Mouse (Mus musculus) regulatory T cell (primary cell): ENCODE data around the gene Dynlt1c.

Source experiments
- in situ Hi-C: fragments of 300-600 bp; cut with MboI, MseI; formaldehyde crosslinking; loops from one replicate; pipeline ENCODE4 v1.15.1; 2025; ENCODE audit warnings: high pct_unique_total_duplicates

Gene Dynlt1c

DNA sequence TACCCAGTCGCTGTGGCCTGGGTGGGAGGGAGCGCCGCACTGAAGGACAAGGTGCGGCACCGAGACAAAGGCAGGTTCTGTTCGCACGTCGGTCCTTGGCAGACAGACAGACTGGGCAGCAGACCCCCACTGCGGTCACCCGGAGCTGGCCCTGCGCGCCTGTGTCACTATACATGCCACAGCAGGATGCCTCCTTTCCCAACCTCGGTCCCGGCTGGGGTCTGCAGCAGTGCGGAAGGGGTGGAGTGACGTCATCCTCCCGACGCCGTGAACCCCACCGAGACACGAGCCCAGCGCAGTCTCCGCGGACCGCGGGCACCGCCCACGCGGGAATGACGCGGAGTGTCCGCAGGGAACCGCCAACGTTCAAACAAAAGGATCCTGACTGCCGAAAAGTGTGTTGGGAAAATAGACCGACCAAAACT, 53.6 kb downstream of the Dynlt1c start:
- in situ Hi-C loops, result loop anchor here (5.0 kb wide), 1 partner anchor 338 kb away; the partner anchor contains the start of gene Dynlt1a

DNA sequence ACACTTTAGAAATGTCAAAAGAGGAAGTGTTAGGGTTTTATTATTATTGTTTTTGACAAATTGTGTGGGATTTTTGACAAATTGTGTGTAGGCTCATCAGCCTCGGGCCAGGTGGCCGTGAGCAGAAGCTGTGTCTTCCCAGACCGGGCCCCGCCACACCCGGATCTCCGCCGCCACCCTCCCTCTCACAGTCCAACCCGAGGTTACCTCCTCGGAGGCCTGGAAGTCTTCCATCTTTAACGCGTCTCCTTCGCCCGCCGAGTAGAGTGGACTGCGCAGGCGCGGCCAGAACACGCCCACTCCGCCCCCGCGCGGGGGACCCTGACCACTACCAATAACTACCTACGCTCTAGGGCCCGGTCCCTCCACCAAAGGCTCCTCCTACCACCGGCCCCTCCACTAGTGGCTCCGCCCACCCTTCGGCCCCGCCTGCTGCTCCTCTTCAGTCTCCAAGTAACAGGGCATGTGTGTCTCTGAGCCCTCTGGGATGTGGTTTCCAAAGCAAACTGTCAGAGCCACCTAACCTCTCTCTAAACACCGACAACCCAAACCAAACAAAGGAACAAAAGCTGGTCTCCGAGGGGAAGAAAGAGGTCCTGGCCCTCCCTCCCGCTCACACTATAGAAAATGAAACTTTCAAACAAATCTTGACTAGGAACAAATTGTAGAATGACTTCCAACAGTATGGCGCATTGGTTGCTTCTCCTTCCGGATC, 54.3 kb downstream of the Dynlt1c start, which contains the start of gene Dynlt1f:
Gene Dynlt1f (minus strand): TSS at position 334 of the 715 bp plus-strand sequence.
- in situ Hi-C loops, result loop anchor here (5.0 kb wide), 1 partner anchor 338 kb away; the partner anchor contains the start of gene Dynlt1a

DNA sequence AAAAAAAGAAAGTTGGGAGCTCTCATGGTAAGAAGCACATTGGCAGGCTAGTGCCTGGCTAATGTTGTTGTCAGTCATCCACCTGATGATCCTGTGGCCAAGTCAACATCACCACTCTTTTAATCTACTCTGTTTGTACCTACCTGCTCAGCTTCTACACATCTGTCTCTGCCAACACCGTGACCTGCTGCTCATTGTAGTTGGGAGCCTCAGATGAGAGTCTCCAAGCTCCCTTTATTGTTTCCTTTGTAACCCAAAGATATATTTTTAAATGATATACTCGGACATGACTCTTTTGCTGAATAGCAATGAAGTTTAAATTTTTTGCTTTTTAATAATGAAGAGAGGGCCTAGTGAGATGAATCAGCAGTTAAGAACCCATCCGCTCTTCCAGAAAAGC, 55.0 kb downstream of the Dynlt1c start:
- in situ Hi-C loops, result loop anchor here (5.0 kb wide), 1 partner anchor 339 kb away; the partner anchor contains the start of gene Dynlt1a

DNA sequence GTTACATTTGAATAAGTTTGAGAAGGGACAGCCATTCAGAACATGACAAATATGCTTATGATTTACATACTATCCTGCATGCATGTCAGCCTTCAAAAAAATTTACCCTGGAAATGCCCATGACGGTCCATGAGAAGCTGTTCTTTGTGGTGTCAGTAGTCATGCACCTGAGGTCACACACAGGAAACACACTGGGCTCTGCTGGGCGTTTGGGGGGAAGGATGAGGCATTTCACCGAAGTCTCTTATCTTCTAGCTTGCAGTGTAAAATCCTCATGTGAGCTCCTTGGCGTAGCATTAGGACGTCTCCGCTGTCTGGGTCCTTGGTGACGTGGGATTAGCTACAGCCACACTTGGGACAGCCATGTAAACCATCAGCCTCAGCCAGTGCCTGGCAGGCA, 57.3 kb downstream of the Dynlt1c start, which contains the start of gene Sytl3:
Gene Sytl3 (plus strand): TSS at position 293 of the 400 bp plus-strand sequence.
- in situ Hi-C loops, result loop anchor here (5.0 kb wide), 1 partner anchor 342 kb away; the partner anchor contains the start of gene Dynlt1a
